Mouse (Mus musculus): ENCODE results near the gene Slc27a1.

- TF ChIP-seq CTCF (conservative IDR thresholded peaks at IDR 0.05; ENCODE audit: insufficient read depth, insufficient read length, low read depth, low read length) (no peak), POLR2A (IDR thresholded peaks at IDR 0.05; ENCODE audit: low read depth, low read length) (no peak)
Observed at GRCm38 (mm10) chr8:71543755-71544154, 24.9 kb upstream of the Slc27a1 start.
